Mouse (Mus musculus) spleen, adult 12 weeks (tissue): ENCODE data around the gene Pus7l.

ENCODE experiments used
- DNase-seq: peaks from one replicate; pipeline ENCODE4 v3.0.0; 2022; ENCODE audit warnings: low spot score

The Pus7l gene

GRCm38 (mm10) chr15:94543409-94544051 lies at the start of gene Pus7l, which contains the start of gene Irak4:
Gene Pus7l, minus strand, starts transcription at chr15:94543547.
Gene Irak4, plus strand, starts transcription at chr15:94543643.
- DNase-seq: peak; percentile 88

- DNase-seq: no peak
Observed at GRCm38 (mm10) chr15:94591356-94591755, 48.0 kb upstream of the Pus7l start.

GRCm38 (mm10) chr15:94590083-94590482 lies 46.7 kb upstream of the Pus7l start:
- no peak for DNase-seq

GRCm38 (mm10) chr15:94589219-94590075 lies 46.1 kb upstream of the Pus7l start, which contains the start of gene Twf1:
Gene Twf1, minus strand, starts transcription at chr15:94589889.
- DNase-seq: peak; percentile 95

- DNase-seq: no peak
Observed at GRCm38 (mm10) chr15:94587826-94588715, 44.7 kb upstream of the Pus7l start.

- no peak for DNase-seq
Observed at GRCm38 (mm10) chr15:94584738-94585137, 41.4 kb upstream of the Pus7l start.

GRCm38 (mm10) chr15:94583153-94583552 lies 39.8 kb upstream of the Pus7l start:
- DNase-seq: no peak

- no peak for DNase-seq
Observed at GRCm38 (mm10) chr15:94582000-94582593, 38.8 kb upstream of the Pus7l start.

- DNase-seq: no peak
Observed at GRCm38 (mm10) chr15:94574566-94575268, 31.4 kb upstream of the Pus7l start.

- DNase-seq: no peak
Observed at GRCm38 (mm10) chr15:94572746-94573145, 29.4 kb upstream of the Pus7l start.

- no peak for DNase-seq
Observed at GRCm38 (mm10) chr15:94571501-94571900, 28.2 kb upstream of the Pus7l start.

- DNase-seq: no peak
Observed at GRCm38 (mm10) chr15:94568496-94569182, 25.3 kb upstream of the Pus7l start.

GRCm38 (mm10) chr15:94565854-94566253 lies 22.5 kb upstream of the Pus7l start:
- DNase-seq: no peak

- no peak for DNase-seq
Observed at GRCm38 (mm10) chr15:94564909-94565308, 21.6 kb upstream of the Pus7l start.

GRCm38 (mm10) chr15:94558895-94559656 lies 15.7 kb upstream of the Pus7l start:
- DNase-seq: no peak

GRCm38 (mm10) chr15:94557442-94557841 lies 14.1 kb upstream of the Pus7l start:
- peak; percentile 63 for DNase-seq

GRCm38 (mm10) chr15:94553536-94553935 lies 10.2 kb upstream of the Pus7l start:
- no peak for DNase-seq

GRCm38 (mm10) chr15:94544844-94545243 lies 1.5 kb upstream of the Pus7l start:
- DNase-seq: no peak

- DNase-seq: no peak
Observed at GRCm38 (mm10) chr15:94544052-94544636, 797 bp upstream of the Pus7l start.
